Mouse (Mus musculus) heart, embryonic 13.5 days (tissue): ENCODE measurements around the gene Hs6st1. TPM values are rescaled to one million over a fixed set of nuclear protein-coding genes. Genes with fewer than 3 reads are reported as not detected.
A peak's percentile ranks its signal among the peaks of the same experiment; 100 is the strongest.

Source experiments
- ATAC-seq: fragments of 200-750 bp; cut with Nextera tagmentation; 2 replicates; pipeline ENCODE4 v1.8.0; 2017; ENCODE audit warnings: moderate TSS enrichment; ENCODE audit not compliant: insufficient number of reproducible peaks, low FRiP score, low TSS enrichment; ENCODE audit errors: extremely low read depth
- H3K27ac ChIP-seq: fragments of 300-500 bp; sonication (generic); replicated peaks from 2 replicates; pipeline ENCODE4 v1.5.1; 2015; ENCODE audit warnings: moderate library complexity, mild to moderate bottlenecking, inconsistent platforms
- H3K27me3 ChIP-seq: fragments of 300-500 bp; sonication (generic); replicated peaks from 2 replicates; pipeline ENCODE4 v1.6.1; 2015; ENCODE audit warnings: mild to moderate bottlenecking, inconsistent platforms
- H3K36me3 ChIP-seq: fragments of 300-500 bp; sonication (generic); 2 replicates; pipeline ENCODE4 v1.6.1; 2015; ENCODE audit warnings: mild to moderate bottlenecking, inconsistent platforms
- H3K4me1 ChIP-seq: fragments of 300-500 bp; sonication (generic); 2 replicates; pipeline ENCODE4 v1.6.1; 2015; ENCODE audit warnings: inconsistent platforms
- H3K4me2 ChIP-seq: fragments of 300-500 bp; sonication (generic); 2 replicates; pipeline ENCODE4 v1.6.1; 2015; ENCODE audit warnings: inconsistent platforms, mild to moderate bottlenecking, moderate library complexity
- H3K4me3 ChIP-seq: fragments of 300-500 bp; sonication (generic); 2 replicates; pipeline ENCODE4 v1.5.1; 2015; ENCODE audit warnings: moderate library complexity, mild to moderate bottlenecking, inconsistent platforms
- H3K9ac ChIP-seq: fragments of 300-500 bp; sonication (generic); 2 replicates; pipeline ENCODE4 v1.6.1; 2015; ENCODE audit warnings: inconsistent platforms, mild to moderate bottlenecking, moderate library complexity
- H3K9me3 ChIP-seq: fragments of 300-500 bp; sonication (generic); 2 replicates; pipeline ENCODE4 v1.6.1; 2016; ENCODE audit warnings: inconsistent platforms
- WGBS: fragments of 180-500 bp; shearing (Covaris S2); methylation state at CpG from one replicate; pipeline ENCODE4 v1.1.7; 2015; ENCODE audit warnings: mixed read lengths; 5-methylcytosine and 5-hydroxymethylcytosine counted together
- polyA plus RNA-seq: library from polyadenylated mRNA; unstranded; fragments of >200 nt; fragmentation: Nextera tagmentation; extraction: Ambion mirVana; gene quantifications from 2 replicates; pipeline ENCODE4 v1.2.1, GENCODE M21; 2015

The Hs6st1 gene
- polyA plus RNA-seq, 1 experiment from 2014 or later = 4.2 TPM

DNA sequence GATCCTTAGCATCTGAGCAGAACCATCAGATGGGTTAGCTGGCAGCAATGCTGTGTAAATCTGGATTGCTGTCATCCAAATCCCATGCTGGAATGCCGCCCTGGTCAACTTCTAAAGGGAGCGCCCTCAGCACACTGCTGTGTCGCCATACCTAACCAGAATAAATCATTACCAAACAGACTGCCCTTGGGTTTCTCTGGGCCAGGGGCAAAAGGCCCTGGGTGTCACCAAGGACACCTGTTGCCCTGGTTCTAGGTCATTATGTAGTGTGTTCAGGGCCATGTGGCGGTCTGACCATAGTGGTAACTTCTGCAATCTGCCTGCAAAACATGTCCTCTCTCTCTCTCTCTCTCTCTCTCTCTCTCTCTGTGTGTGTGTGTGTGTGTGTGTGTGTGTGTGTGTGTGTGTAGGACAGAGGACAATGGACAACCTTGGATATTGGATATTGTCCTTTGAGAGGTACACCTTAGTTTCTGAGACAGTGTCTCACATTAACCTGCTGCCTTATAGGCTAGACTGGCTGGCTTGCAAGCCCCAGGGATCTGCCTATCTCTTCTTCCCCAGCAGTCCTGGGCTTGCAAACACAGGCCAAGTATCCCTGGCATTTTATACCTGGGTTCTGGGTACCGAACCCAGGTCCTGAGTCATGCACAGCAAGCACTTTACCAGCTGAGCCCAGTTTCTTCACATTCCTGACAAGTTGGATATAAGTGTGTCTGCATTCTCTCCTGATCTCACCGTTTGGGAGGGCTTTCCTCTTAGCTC is 1.8 kb upstream of the Hs6st1 start:
- Histone ChIP-seq H3K27me3 (no peaks in the 10 kb centered on the region), H3K4me1 (peaks cover 66% of the 10 kb centered on the region), H3K9ac (no peak overlapping the region), H3K9me3 (no peaks in the 10 kb centered on the region), H3K36me3 (peaks cover 2% of the 10 kb centered on the region), H3K4me3 (no peak overlapping the region), H3K4me2 (no peak overlapping the region), H3K27ac (no peak overlapping the region)
- no peak for ATAC-seq
- 86% methylated on average over 6 of the region's 6 CpGs for WGBS

DNA sequence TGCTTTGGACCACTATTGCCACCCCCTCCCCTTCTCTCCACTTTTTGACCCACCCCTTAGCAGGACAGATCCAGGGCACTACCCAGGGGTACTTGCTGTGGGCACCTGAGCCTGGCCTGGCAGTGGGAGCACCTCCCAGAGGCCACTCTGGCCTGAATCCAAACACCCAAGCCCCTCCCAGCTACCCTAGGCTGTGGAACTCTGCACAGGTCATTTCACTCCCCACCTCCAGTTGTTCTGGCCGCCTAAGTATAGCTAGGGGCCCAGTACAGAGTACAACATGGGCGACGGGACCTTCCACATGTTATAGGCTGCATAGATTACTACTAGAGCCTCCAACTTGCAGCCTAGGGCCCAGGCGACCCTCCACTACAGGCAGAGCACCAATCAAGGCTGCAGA is 999 bp upstream of the Hs6st1 start:
- Histone ChIP-seq H3K36me3 (peaks cover 7% of the 10 kb centered on the region), H3K9me3 (no peaks in the 10 kb centered on the region), H3K27me3 (no peaks in the 10 kb centered on the region), H3K4me3 (no peak overlapping the region), H3K4me2 (peak overlapping the region; percentile 99; the same call in 1 of the 2 replicates), H3K4me1 (peaks cover 73% of the 10 kb centered on the region), H3K27ac (no peak overlapping the region), H3K9ac (peak overlapping the region; percentile 40; the same call in 1 of the 2 replicates)
- WGBS = 72% methylated on average over 4 of the region's 4 CpGs
- ATAC-seq = no peak

- Histone ChIP-seq H3K27me3 (no peaks in the 10 kb centered on the region), H3K9me3 (no peaks in the 10 kb centered on the region), H3K4me2 (peak overlapping the region; percentile 99), H3K27ac (peak overlapping the region; percentile 25; the same call in 1 of the 2 replicates), H3K4me3 (peak overlapping the region; percentile 89), H3K36me3 (peaks cover 7% of the 10 kb centered on the region), H3K4me1 (peaks cover 74% of the 10 kb centered on the region), H3K9ac (peak overlapping the region; percentile 90)
- ATAC-seq = no peak
- 21% methylated on average over 12 of the region's 12 CpGs for WGBS
Observed at GRCm38 (mm10) chr1:36067611-36068010, 589 bp upstream of the Hs6st1 start.

DNA sequence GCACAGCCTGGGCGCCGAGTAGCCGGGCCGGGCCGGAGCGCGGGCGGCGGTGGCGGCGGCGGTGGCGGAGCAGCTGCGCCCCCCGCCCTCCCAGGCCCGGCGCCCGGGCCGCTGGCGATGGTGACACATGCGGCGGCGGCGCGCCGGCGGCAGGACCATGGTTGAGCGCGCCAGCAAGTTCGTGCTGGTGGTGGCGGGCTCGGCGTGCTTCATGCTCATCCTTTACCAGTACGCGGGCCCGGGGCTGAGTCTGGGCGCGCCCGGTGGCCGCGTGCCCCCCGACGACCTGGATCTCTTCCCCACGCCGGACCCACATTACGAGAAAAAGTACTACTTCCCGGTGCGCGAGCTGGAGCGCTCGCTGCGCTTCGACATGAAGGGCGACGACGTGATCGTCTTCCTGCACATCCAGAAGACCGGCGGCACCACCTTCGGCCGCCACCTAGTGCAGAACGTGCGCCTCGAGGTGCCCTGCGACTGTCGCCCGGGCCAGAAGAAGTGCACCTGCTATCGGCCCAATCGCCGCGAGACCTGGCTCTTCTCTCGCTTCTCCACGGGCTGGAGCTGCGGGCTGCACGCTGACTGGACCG is 426 bp downstream of the Hs6st1 start:
- Histone ChIP-seq H3K4me1 (peaks cover 82% of the 10 kb centered on the region), H3K9me3 (no peaks in the 10 kb centered on the region), H3K27me3 (no peaks in the 10 kb centered on the region), H3K27ac (peak overlapping the region; percentile 70), H3K9ac (peak overlapping the region; percentile 90), H3K36me3 (peaks cover 8% of the 10 kb centered on the region), H3K4me2 (peak overlapping the region; percentile 99), H3K4me3 (peak overlapping the region; percentile 89)
- under 1% methylated on average over 57 of the region's 76 CpGs for WGBS
- ATAC-seq = peak; percentile 21; the same call in 1 of the 2 replicates

DNA sequence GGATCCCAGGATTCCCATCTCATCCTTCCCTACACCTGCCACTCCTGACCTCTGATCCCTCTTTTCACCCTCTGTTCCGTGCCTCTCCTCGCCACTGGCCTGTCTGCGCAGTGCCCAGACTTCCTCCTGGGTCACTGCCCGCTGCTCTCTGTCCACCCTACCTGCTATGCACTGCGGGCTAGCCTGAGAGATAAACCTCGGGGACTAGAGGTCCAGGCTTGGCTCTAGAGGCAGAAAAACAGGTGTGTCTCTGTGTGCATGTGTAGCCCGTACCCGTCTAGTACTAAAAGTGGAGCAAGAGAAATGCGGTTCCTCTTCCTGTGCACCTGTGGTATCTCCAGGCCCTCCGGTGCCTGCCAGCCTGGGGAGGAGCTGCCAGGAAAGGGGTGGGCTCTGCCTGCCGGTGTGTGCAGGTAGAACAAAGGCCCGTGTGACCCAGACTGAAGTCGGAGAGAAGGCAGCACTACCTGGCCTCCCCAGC is 1.1 kb downstream of the Hs6st1 start:
- Histone ChIP-seq H3K36me3 (peaks cover 10% of the 10 kb centered on the region), H3K4me3 (peak overlapping the region; percentile 89), H3K27me3 (no peaks in the 10 kb centered on the region), H3K4me2 (peak overlapping the region; percentile 99), H3K9me3 (no peaks in the 10 kb centered on the region), H3K4me1 (peaks cover 81% of the 10 kb centered on the region), H3K27ac (peak overlapping the region; percentile 70; the same call in 1 of the 2 replicates), H3K9ac (peak overlapping the region; percentile 90)
- no peak for ATAC-seq
- WGBS = 2% methylated on average over 13 of the region's 13 CpGs

- H3K4me3 ChIP-seq = peak overlapping the region; percentile 89
- peaks cover 83% of the 10 kb centered on the region for H3K4me1 ChIP-seq
- no peaks in the 10 kb centered on the region for H3K9me3 ChIP-seq
- H3K9ac ChIP-seq = peak overlapping the region; percentile 90
- no peak overlapping the region for H3K27ac ChIP-seq
- no peak for ATAC-seq
- 52% methylated on average over 6 of the region's 6 CpGs for WGBS
- H3K27me3 ChIP-seq = no peaks in the 10 kb centered on the region
- peaks cover 16% of the 10 kb centered on the region for H3K36me3 ChIP-seq
- peak overlapping the region; percentile 99 for H3K4me2 ChIP-seq
Observed at GRCm38 (mm10) chr1:36070190-36070589, 2.0 kb downstream of the Hs6st1 start.

GRCm38 (mm10) chr1:36070740-36071139 is 2.5 kb downstream of the Hs6st1 start:
- H3K9me3 ChIP-seq = no peaks in the 10 kb centered on the region
- H3K4me1 ChIP-seq = peaks cover 81% of the 10 kb centered on the region
- H3K27ac ChIP-seq = no peak overlapping the region
- ATAC-seq = no peak
- H3K9ac ChIP-seq = peak overlapping the region; percentile 90
- peak overlapping the region; percentile 99 for H3K4me2 ChIP-seq
- 55% methylated on average over 3 of the region's 3 CpGs for WGBS
- H3K27me3 ChIP-seq = no peaks in the 10 kb centered on the region
- H3K4me3 ChIP-seq = peak overlapping the region; percentile 89
- H3K36me3 ChIP-seq = peaks cover 21% of the 10 kb centered on the region

- Histone ChIP-seq H3K9me3 (no peaks in the 10 kb centered on the region), H3K9ac (peak overlapping the region; percentile 90; the same call in 1 of the 2 replicates), H3K27me3 (no peaks in the 10 kb centered on the region), H3K4me1 (peaks cover 77% of the 10 kb centered on the region), H3K36me3 (peaks cover 23% of the 10 kb centered on the region), H3K27ac (no peak overlapping the region), H3K4me3 (peak overlapping the region; percentile 89), H3K4me2 (peak overlapping the region; percentile 99)
- WGBS = 78% methylated on average over 7 of the region's 7 CpGs
- no peak for ATAC-seq
Observed at GRCm38 (mm10) chr1:36071176-36071575, 3.0 kb downstream of the Hs6st1 start.

GRCm38 (mm10) chr1:36071611-36072010 is 3.4 kb downstream of the Hs6st1 start:
- WGBS = 90% methylated on average over 3 of the region's 3 CpGs
- H3K9ac ChIP-seq = peak overlapping the region; percentile 52
- peaks cover 25% of the 10 kb centered on the region for H3K36me3 ChIP-seq
- peaks cover 79% of the 10 kb centered on the region for H3K4me1 ChIP-seq
- H3K4me2 ChIP-seq = peak overlapping the region; percentile 99
- no peaks in the 10 kb centered on the region for H3K9me3 ChIP-seq
- no peak overlapping the region for H3K27ac ChIP-seq
- no peaks in the 10 kb centered on the region for H3K27me3 ChIP-seq
- H3K4me3 ChIP-seq = peak overlapping the region; percentile 89
- no peak for ATAC-seq

GRCm38 (mm10) chr1:36072588-36073556 is 4.7 kb downstream of the Hs6st1 start:
- Histone ChIP-seq H3K4me1 (peaks cover 83% of the 10 kb centered on the region), H3K9me3 (no peaks in the 10 kb centered on the region), H3K4me3 (no peak overlapping the region), H3K4me2 (peak overlapping the region; percentile 99), H3K27me3 (no peaks in the 10 kb centered on the region), H3K27ac (peak overlapping the region; percentile 43; the same call in 1 of the 2 replicates), H3K36me3 (peaks cover 34% of the 10 kb centered on the region), H3K9ac (peak overlapping the region; percentile 63)
- no peak for ATAC-seq
- whole genome bisulfite sequencing = 48% methylated on average over 11 of the region's 11 CpGs
